Mouse (Mus musculus) erythroblast, embryonic 14.5 days (primary cell): ENCODE results near the gene Gm49380.

Experiments
- GATA1 ChIP-seq: IDR thresholded peaks from 2 replicates; pipeline ENCODE4 v1.6.1; 2012; ENCODE audit warnings: low read length, inconsistent platforms, mixed read lengths
- TAL1 ChIP-seq: IDR thresholded peaks from 3 replicates; pipeline ENCODE4 v1.6.1; 2012; ENCODE audit warnings: low read length, inconsistent platforms, mixed read lengths

GRCm38 (mm10) chr9:44085741-44086665 lies 27.3 kb downstream of the Gm49380 start:
- no peak for TF ChIP-seq GATA1
- no peak for TF ChIP-seq TAL1
